Mouse (Mus musculus): ENCODE measurements around the gene Fibcd1.

DNA sequence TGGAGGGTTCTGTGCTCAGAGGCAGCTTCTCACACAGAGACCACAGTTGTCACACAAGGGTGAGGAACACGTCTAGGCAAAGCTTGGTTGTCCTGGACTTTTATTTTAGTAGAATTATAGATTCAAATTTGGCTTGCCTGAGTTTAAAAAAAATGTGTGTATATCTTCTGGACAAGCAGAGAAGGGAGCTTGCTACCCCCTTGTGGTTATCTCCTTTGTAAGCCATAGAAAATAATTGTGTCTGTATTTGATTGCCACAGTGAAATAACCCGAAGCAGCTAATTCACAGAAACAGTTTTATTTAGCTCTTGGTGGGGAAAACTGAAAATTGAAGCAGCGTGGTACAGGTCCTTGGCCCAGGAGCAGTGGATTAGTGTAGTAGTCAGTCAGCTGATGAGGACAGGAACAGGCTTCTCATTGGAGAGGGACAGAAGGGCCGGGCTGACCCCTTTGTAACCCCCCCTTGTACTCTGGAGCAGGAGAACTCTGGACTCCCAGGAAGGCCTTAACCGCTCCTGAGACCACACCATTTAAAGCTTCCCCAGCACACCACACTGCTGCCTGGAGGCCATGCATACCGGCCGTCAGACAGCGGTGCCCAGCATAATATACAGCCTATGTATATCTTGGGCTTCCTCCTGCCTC lies 62.7 kb downstream of the Fibcd1 start:
- TF ChIP-seq EP300 (IDR thresholded peaks at IDR 0.05; ENCODE audit: low read depth): no peak
- TF ChIP-seq CTCF (IDR thresholded peaks at IDR 0.05; ENCODE audit: low read depth): no peak

Data from liver, embryonic 14.5 days (tissue).